Mouse (Mus musculus): ENCODE results near the gene Efnb2. TPM values are rescaled to one million over a fixed set of nuclear protein-coding genes. Genes with fewer than 3 reads are reported as not detected.

Gene Efnb2
- polyA plus RNA-seq, 1 experiment from 2014 or later, result 23.2 TPM

DNA sequence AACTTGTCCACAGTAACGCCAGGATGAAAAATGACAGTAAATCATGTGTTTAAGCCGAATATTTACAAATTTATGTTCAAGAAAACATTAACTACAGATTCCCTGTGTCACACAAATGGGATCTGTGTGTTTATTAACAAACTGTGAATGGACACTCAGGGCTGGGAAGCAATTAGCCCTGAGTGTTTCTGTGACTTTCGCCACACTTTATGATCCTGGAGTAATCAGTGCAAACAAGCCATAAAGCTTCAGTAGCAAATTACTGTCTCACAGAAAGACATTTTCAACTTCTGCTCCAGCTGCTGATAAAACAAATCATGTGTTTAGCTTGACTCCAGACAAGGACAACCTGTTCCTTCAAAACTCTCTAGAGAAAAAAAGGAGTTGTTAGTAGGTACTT, 21.7 kb upstream of the Efnb2 start:
- H3K4me2 ChIP-seq (replicated peaks; ENCODE audit: low read depth, low read length), result no peak overlapping the region
- H3K36me3 ChIP-seq (ENCODE audit: insufficient read depth, low read length), result peaks cover 38% of the 10 kb centered on the region
- H3K27ac ChIP-seq (ENCODE audit: low read length), result no peak overlapping the region
- no peak for ATAC-seq (ENCODE audit: low FRiP score, low TSS enrichment)
- H3K27me3 ChIP-seq (ENCODE audit: insufficient read depth, low read length), result no peaks in the 10 kb centered on the region
- no peak overlapping the region for H3K4me3 ChIP-seq (ENCODE audit: low read length)
- H3K9me3 ChIP-seq (ENCODE audit: low read length), result no peaks in the 10 kb centered on the region
- no peak overlapping the region for H3K9ac ChIP-seq (replicated peaks; ENCODE audit: low read length)
- 69% methylated on average over 3 of the region's 3 CpGs for WGBS
- H3K4me1 ChIP-seq (ENCODE audit: insufficient read depth, low read length), result peaks cover 17% of the 10 kb centered on the region

DNA sequence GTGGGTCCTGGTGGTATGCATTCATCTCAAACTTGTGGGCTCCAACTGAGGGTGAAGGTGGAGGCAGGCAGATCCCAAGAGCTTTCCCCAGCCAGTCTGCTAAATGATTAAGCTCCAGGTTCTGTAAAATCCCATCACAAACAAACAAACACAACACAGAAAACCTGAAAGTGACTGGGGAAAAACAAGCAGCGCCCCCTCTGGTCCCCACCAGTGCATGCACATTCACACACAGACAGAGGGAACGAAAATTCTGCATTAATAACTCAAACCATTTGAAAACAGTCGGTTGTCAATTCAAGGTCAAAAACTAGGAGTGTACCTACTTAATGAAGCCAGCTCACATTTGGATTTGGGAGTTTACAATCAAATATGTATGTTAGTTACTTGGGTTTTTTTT, 17.2 kb upstream of the Efnb2 start:
- WGBS, result 81% methylated on average over 3 of the region's 3 CpGs
- Histone ChIP-seq H3K4me1 (ENCODE audit: insufficient read depth, low read length) (no peaks in the 10 kb centered on the region; the same call in 1 of the 2 replicates), H3K36me3 (ENCODE audit: insufficient read depth, low read length) (peaks cover 52% of the 10 kb centered on the region)

DNA sequence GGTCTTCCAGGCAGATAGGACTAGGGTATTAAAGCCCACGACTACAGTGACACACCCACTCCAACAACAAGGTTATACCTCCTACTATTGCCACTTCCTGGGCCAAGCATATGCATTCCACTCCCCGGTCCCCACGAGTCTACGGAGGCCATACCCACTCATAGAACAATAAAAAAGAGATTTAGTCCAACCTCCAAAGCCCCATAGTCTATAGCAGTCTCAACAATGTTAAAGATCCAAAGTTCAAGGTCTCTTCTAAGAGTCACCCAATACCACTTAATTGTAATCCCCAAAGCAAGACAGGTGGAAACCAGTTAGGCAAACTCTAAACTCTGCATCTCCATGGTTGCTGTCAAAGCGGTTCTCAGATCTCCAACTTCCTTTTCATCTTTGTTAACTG, 13.8 kb upstream of the Efnb2 start:
- H3K4me3 ChIP-seq (ENCODE audit: low read length), result no peak overlapping the region
- H3K9me3 ChIP-seq (ENCODE audit: low read length), result no peaks in the 10 kb centered on the region
- H3K27ac ChIP-seq (ENCODE audit: low read length), result no peak overlapping the region
- H3K9ac ChIP-seq (replicated peaks; ENCODE audit: low read length), result no peak overlapping the region
- WGBS, result 83% methylated on average over 5 of the region's 5 CpGs
- ATAC-seq (ENCODE audit: low FRiP score, low TSS enrichment), result no peak
- no peaks in the 10 kb centered on the region for H3K4me1 ChIP-seq (ENCODE audit: insufficient read depth, low read length)
- no peak overlapping the region for H3K4me2 ChIP-seq (replicated peaks; ENCODE audit: low read depth, low read length)
- peaks cover 43% of the 10 kb centered on the region for H3K36me3 ChIP-seq (ENCODE audit: insufficient read depth, low read length)
- no peaks in the 10 kb centered on the region for H3K27me3 ChIP-seq (ENCODE audit: insufficient read depth, low read length)

More for the DNA sequence above, 17.2 kb upstream of the Efnb2 start:
- no peak for ATAC-seq (ENCODE audit: low FRiP score, low TSS enrichment)
- Histone ChIP-seq H3K4me2 (replicated peaks; ENCODE audit: low read depth, low read length) (no peak overlapping the region), H3K4me3 (ENCODE audit: low read length) (no peak overlapping the region), H3K9ac (replicated peaks; ENCODE audit: low read length) (no peak overlapping the region), H3K27me3 (ENCODE audit: insufficient read depth, low read length) (no peaks in the 10 kb centered on the region), H3K9me3 (ENCODE audit: low read length) (no peaks in the 10 kb centered on the region), H3K27ac (ENCODE audit: low read length) (no peak overlapping the region)

DNA sequence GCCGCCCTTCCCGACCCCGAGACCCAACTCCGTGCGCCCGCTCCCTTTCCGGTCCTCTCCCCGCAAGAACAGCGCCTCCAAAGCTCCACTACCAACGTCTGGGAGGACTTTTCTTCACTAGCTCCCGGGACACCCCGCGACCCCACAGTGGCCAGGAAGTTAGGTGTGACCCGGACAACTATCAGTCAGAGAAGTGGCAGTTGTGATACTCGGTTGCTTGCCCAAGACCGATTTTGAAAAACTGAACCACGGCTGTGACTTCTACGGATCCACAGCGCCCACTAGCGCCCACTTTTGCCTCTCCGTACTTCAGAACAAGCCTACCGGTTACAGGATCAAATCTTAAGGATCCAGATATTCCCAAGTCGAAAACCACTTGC, 707 bp upstream of the Efnb2 start:
- H3K4me2 ChIP-seq (replicated peaks; ENCODE audit: low read depth, low read length), result peak overlapping the region; percentile 91
- peak; percentile 0; the same call in 1 of the 2 replicates for ATAC-seq (ENCODE audit: low FRiP score, low TSS enrichment)
- peak overlapping the region; percentile 88 for H3K4me3 ChIP-seq (ENCODE audit: low read length)
- no peaks in the 10 kb centered on the region for H3K9me3 ChIP-seq (ENCODE audit: low read length)
- peaks cover 12% of the 10 kb centered on the region; the same call in 1 of the 2 replicates for H3K4me1 ChIP-seq (ENCODE audit: insufficient read depth, low read length)
- H3K9ac ChIP-seq (replicated peaks; ENCODE audit: low read length), result peak overlapping the region; percentile 92
- H3K36me3 ChIP-seq (ENCODE audit: insufficient read depth, low read length), result peaks cover 14% of the 10 kb centered on the region
- no peaks in the 10 kb centered on the region for H3K27me3 ChIP-seq (ENCODE audit: insufficient read depth, low read length)
- WGBS, result under 1% methylated on average over 23 of the region's 23 CpGs
- peak overlapping the region; percentile 89 for H3K27ac ChIP-seq (ENCODE audit: low read length)

DNA sequence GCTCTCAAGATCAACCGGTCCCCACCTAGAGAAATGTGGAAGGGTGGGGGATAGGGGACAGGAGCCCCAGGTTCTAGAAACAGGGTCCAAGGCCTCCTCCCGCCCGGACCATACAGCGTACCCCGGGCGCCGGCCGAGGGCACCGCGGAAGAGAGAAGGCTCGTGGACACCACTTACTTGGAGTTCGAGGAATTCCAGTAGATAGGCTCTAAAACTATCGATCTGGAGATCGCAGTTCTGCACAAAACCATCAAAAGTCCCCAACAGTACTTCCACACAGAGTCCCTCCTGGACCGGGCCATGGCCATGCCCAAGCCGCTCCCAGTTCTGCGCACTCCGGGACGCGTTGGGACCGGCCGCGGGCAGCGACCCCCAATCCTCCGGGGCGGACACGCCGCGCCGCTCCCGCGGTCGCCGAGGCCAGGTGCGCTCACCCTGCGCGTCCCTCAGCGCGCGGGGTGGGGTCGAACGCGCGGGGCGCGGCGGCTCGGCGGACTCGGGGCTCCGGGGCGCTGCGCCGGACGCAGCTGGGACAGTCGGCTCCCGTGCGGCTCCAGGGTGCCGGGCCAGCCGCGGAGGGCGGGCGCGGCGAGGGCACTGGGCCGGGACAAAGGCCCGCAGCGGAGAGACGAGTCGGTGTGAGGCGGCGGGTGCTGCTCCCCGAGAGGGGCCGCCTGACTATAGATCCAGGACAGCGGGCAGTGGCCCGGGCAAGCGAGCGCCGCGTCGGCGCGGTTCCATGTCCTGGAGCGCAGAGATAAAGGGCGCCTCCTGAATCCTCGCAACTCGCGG, 539 bp downstream of the Efnb2 start:
- under 1% methylated on average over 88 of the region's 88 CpGs for WGBS
- peak overlapping the region; percentile 92 for H3K9ac ChIP-seq (replicated peaks; ENCODE audit: low read length)
- H3K36me3 ChIP-seq (ENCODE audit: insufficient read depth, low read length), result peaks cover 7% of the 10 kb centered on the region; the same call in 1 of the 2 replicates
- no peaks in the 10 kb centered on the region for H3K27me3 ChIP-seq (ENCODE audit: insufficient read depth, low read length)
- H3K27ac ChIP-seq (ENCODE audit: low read length), result peak overlapping the region; percentile 85
- peak overlapping the region; percentile 88 for H3K4me3 ChIP-seq (ENCODE audit: low read length)
- H3K9me3 ChIP-seq (ENCODE audit: low read length), result no peaks in the 10 kb centered on the region
- H3K4me2 ChIP-seq (replicated peaks; ENCODE audit: low read depth, low read length), result peak overlapping the region; percentile 91
- peaks cover 12% of the 10 kb centered on the region; the same call in 1 of the 2 replicates for H3K4me1 ChIP-seq (ENCODE audit: insufficient read depth, low read length)
- ATAC-seq (ENCODE audit: low FRiP score, low TSS enrichment), result peak; percentile 59

DNA sequence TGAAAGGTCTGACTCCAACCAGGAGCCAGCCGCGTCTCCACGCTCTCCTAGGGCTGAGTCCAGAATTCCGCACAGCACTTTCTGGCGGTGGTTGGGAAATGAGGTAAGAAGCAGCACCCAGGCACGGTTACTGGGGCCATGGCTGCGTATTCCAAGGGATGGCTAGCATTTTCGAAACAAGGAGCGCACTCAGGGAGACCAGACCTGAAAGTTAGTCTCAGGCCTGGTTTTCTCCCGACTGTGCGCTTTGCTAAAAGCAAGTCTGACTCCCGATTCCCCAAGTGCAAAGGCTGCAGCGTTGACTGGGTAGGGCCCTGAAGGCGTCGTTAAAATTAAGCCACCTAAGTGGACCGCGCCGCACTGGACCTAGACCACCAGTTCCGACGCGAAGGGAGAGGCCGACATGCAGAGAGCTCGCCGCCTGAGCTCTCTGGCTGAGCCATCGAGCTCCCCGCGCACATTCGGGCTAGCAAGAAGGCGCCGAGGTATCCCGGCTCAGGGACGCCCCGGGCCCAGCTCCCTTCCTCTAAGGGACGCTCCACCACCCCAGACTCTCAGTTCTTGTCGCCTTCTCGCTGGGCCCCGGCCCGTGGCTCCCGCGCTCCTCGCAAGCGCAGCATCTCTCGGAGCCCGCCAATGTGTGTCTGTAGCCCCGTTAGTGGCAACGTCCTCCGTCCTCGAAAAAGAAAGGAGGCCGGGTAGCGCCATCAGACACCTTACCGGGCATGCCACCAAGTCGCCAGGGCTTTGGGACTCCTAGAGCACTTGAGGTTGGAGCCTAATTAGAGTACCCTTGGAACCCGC, 1.3 kb downstream of the Efnb2 start:
- peak overlapping the region; percentile 92 for H3K9ac ChIP-seq (replicated peaks; ENCODE audit: low read length)
- peaks cover 5% of the 10 kb centered on the region; the same call in 1 of the 2 replicates for H3K36me3 ChIP-seq (ENCODE audit: insufficient read depth, low read length)
- no peaks in the 10 kb centered on the region for H3K27me3 ChIP-seq (ENCODE audit: insufficient read depth, low read length)
- no peak for ATAC-seq (ENCODE audit: low FRiP score, low TSS enrichment)
- peaks cover 18% of the 10 kb centered on the region for H3K4me1 ChIP-seq (ENCODE audit: insufficient read depth, low read length)
- peak overlapping the region; percentile 88 for H3K4me3 ChIP-seq (ENCODE audit: low read length)
- under 1% methylated on average over 53 of the region's 53 CpGs for WGBS
- H3K27ac ChIP-seq (ENCODE audit: low read length), result peak overlapping the region; percentile 85
- no peaks in the 10 kb centered on the region for H3K9me3 ChIP-seq (ENCODE audit: low read length)
- peak overlapping the region; percentile 91 for H3K4me2 ChIP-seq (replicated peaks; ENCODE audit: low read depth, low read length)

DNA sequence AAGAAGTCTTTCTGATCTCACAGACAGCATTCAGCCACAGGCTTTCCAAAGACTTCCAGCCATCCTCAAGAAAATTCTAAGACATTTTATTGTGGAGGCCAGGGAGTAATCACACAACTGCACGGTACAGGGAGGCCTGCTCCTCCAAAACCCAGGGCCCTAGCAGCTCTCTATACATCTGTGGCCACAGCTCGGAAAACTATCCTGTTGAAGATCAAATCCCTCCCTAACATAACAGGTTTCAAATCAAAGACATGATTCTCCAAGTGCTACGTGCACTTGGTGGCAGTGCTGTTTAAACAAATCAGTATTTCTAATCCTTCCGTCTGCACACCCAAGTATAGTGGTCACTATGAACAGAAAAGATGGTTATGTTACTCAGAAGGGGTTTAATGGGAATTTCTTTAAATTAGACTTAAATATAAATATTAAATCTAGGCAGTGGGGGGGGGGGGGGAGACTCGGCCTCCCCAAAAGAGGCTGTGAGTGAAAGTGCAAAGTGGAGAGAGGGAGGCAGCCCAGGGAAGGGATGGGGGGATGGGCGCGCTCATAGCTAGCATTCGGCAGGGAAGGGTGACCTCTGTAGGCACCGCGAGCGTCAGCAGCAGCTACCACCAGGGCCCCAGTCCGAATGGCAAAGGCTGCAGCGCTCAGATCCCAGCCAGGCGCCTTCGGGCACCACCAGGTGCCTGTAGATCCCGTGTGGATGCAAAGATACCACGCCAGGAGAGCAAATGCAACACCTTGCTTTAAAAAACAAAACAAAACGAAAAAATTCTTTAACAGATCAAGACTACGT, 2.4 kb downstream of the Efnb2 start:
- peak; percentile 32; the same call in 1 of the 2 replicates for ATAC-seq (ENCODE audit: low FRiP score, low TSS enrichment)
- H3K4me1 ChIP-seq (ENCODE audit: insufficient read depth, low read length), result peaks cover 27% of the 10 kb centered on the region
- no peaks in the 10 kb centered on the region for H3K9me3 ChIP-seq (ENCODE audit: low read length)
- peak overlapping the region; percentile 92 for H3K9ac ChIP-seq (replicated peaks; ENCODE audit: low read length)
- H3K4me3 ChIP-seq (ENCODE audit: low read length), result peak overlapping the region; percentile 88
- 9% methylated on average over 19 of the region's 19 CpGs for WGBS
- no peaks in the 10 kb centered on the region for H3K27me3 ChIP-seq (ENCODE audit: insufficient read depth, low read length)
- peak overlapping the region; percentile 91 for H3K4me2 ChIP-seq (replicated peaks; ENCODE audit: low read depth, low read length)
- peak overlapping the region; percentile 58 for H3K27ac ChIP-seq (ENCODE audit: low read length)
- H3K36me3 ChIP-seq (ENCODE audit: insufficient read depth, low read length), result no peaks in the 10 kb centered on the region

DNA sequence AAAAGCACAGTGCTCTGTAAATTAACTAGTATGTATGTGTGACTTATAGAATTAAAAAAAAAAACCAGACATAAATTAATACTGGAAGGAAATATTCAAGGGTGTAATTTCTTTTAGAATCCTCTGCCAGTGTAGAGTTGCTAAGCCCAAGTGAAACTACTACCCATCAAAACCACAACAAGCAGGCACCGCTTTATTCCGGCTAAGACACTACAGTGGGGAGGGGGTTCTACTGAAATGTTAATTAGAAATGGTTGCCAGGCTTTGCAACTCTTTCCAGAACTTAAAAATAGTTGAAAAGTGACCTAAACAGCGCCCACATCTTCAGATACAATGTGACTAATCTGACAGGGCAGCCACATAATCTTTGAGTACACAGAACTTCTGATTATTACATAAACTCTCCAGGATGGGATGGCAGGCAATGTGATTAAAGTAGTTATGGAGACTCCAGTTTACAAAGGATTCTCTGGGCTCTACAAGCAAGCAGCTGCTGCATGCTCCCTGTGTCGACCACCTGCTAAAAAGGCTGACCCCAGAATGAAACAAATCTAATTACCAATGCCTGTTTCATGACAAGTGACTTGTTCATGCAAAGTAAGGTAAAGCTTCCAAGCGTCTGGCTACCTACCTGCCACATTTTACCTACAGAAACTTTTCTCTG, 3.2 kb downstream of the Efnb2 start:
- 57% methylated on average over 5 of the region's 5 CpGs for WGBS
- no peak for ATAC-seq (ENCODE audit: low FRiP score, low TSS enrichment)
- Histone ChIP-seq H3K9ac (replicated peaks; ENCODE audit: low read length) (peak overlapping the region; percentile 92), H3K36me3 (ENCODE audit: insufficient read depth, low read length) (no peaks in the 10 kb centered on the region), H3K27ac (ENCODE audit: low read length) (peak overlapping the region; percentile 58; the same call in 1 of the 2 replicates), H3K4me3 (ENCODE audit: low read length) (peak overlapping the region; percentile 88), H3K4me2 (replicated peaks; ENCODE audit: low read depth, low read length) (peak overlapping the region; percentile 91), H3K4me1 (ENCODE audit: insufficient read depth, low read length) (peaks cover 30% of the 10 kb centered on the region), H3K27me3 (ENCODE audit: insufficient read depth, low read length) (no peaks in the 10 kb centered on the region), H3K9me3 (ENCODE audit: low read length) (no peaks in the 10 kb centered on the region)
